In the genomic region with DNA sequence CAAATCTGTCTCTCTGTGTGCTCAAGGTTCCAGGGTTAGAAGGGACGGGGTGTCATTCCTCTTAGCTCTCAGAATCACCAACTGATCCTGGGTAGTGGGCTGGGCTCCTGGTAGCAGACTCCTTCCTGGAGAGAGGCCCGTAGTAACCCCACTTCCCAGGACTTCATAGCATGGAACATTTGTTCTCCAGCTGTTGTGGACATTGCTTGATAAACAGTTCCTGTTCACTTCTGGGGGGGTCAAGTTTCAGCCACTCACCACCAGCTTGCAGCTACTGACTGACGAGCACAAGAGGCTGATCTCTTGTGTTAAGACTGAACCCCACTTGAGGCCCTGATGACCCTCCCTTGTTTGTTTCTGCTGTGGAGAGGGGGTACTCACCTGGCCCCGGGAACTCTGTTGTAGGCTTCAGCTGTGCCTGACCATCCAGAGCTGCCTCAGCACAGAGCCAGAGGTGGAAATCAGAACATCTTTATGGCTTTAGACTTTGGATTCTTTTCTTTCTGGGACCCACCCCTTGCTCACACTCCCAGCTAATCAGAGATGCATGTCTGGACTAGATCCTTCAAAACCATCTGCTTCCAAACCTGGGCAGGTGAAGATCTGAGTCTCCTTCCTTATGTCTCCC, we compare ENCODE assay signal across 14 mouse cellular contexts. TPM values are rescaled to one million over a fixed set of nuclear protein-coding genes. Genes with fewer than 3 reads are reported as not detected.
A peak's percentile ranks its signal among the peaks of the same experiment; 100 is the strongest.
DNase-seq lines count a peak whose midpoint lies in the region; ATAC-seq lines count a peak whose summit lies in the region.
"Had no signal": no experiment of that assay in that cellular context is flagged by ENCODE, and none has a peak within 500 bp of the region (broad histone marks: within the 10 kb centered on the region; RNA-seq: fewer than 3 reads in every experiment).

TSS of gene Ms4a10 (minus strand) at position 433 of the 628 bp plus-strand sequence.

- peaks cover under 1% of the 10 kb centered on the region for H3K4me1 ChIP-seq in heart, embryonic 16.5 days (ENCODE audit: control insufficient read depth, insufficient read depth, low read length)
- peaks cover 6% of the 10 kb centered on the region for H3K4me1 ChIP-seq in lung, embryonic 16.5 days (replicated peaks; ENCODE audit: control insufficient read depth, insufficient read depth, low read length)
- H3K4me1 ChIP-seq in stomach, embryonic 16.5 days (ENCODE audit: control insufficient read depth, insufficient read depth, low read length) = peaks cover 20% of the 10 kb centered on the region
- H3K4me1 ChIP-seq: hindbrain, embryonic 12.5 days; neural tube, embryonic 12.5 days had no signal

- WGBS in heart, embryonic 16.5 days = 35% methylated on average over 4 of the region's 4 CpGs
- 7% methylated on average over 4 of the region's 4 CpGs for WGBS in lung, embryonic 16.5 days
- WGBS in large intestine, adult 2 months = 19% methylated on average over 4 of the region's 4 CpGs
- WGBS in stomach, embryonic 16.5 days = 21% methylated on average over 4 of the region's 4 CpGs

- H3K36me3 ChIP-seq in heart, embryonic 16.5 days (ENCODE audit: control insufficient read depth, insufficient read depth) = no peaks in the 10 kb centered on the region
- no peaks in the 10 kb centered on the region for H3K36me3 ChIP-seq in lung, embryonic 16.5 days (ENCODE audit: control insufficient read depth, insufficient read depth, low read length)
- no peaks in the 10 kb centered on the region for H3K36me3 ChIP-seq in stomach, embryonic 16.5 days (ENCODE audit: control insufficient read depth, insufficient read depth, low read length)
- H3K36me3 ChIP-seq: hindbrain, embryonic 12.5 days; neural tube, embryonic 12.5 days had no signal

- H3K27ac ChIP-seq in heart, embryonic 16.5 days (ENCODE audit: low read length) = no peak within 1 kb of the TSS
- H3K27ac ChIP-seq in lung, embryonic 16.5 days (ENCODE audit: low read length) = no peak within 1 kb of the TSS
- peak within 1 kb of the TSS; percentile 78 for H3K27ac ChIP-seq in stomach, embryonic 16.5 days (ENCODE audit: low read length)
- H3K27ac ChIP-seq: hindbrain, embryonic 12.5 days; neural tube, embryonic 12.5 days had no signal

- DNase-seq in heart, adult 8-10 months (ENCODE audit: low spot score) = no peak
- DNase-seq in lung, postnatal 36 days = no peak
- DNase-seq in large intestine, adult 2 months (ENCODE audit: low read depth, low spot score) = no peak
- DNase-seq: cerebellum, postnatal 36 days; gastrocnemius, postnatal 10 days had no signal

- H3K27me3 ChIP-seq in heart, embryonic 16.5 days (ENCODE audit: control insufficient read depth, insufficient read depth, low read length) = no peaks in the 10 kb centered on the region
- no peaks in the 10 kb centered on the region for H3K27me3 ChIP-seq in lung, embryonic 16.5 days (ENCODE audit: control insufficient read depth, insufficient read depth, low read depth, low read length)
- H3K27me3 ChIP-seq in stomach, embryonic 16.5 days (ENCODE audit: control insufficient read depth, insufficient read depth, low read length) = no peaks in the 10 kb centered on the region
- H3K27me3 ChIP-seq: hindbrain, embryonic 12.5 days; neural tube, embryonic 12.5 days had no signal

- H3K9me3 ChIP-seq in heart, embryonic 16.5 days (replicated peaks; ENCODE audit: control insufficient read depth, low read length) = peaks cover 4% of the 10 kb centered on the region; the same call in 1 of the 2 replicates
- no peaks in the 10 kb centered on the region for H3K9me3 ChIP-seq in lung, embryonic 16.5 days (ENCODE audit: control insufficient read depth, low read length)
- H3K9me3 ChIP-seq in stomach, embryonic 16.5 days (replicated peaks; ENCODE audit: control insufficient read depth, low read length) = no peaks in the 10 kb centered on the region

- H3K4me3 ChIP-seq in heart, embryonic 16.5 days (ENCODE audit: low read length) = no peak within 1 kb of the TSS
- H3K4me3 ChIP-seq in lung, embryonic 16.5 days (ENCODE audit: low read length) = no peak within 1 kb of the TSS
- H3K4me3 ChIP-seq in stomach, embryonic 16.5 days (replicated peaks; ENCODE audit: low read length) = no peak within 1 kb of the TSS
- H3K4me3 ChIP-seq: hindbrain, embryonic 12.5 days; neural tube, embryonic 12.5 days had no signal

- ATAC-seq in heart, embryonic 16.5 days (replicated peaks; ENCODE audit: extremely low read depth, insufficient read depth, low FRiP score) = 0 out of 2 replicates have a peak, but pooled peaks have one; percentile 57
- ATAC-seq in lung, embryonic 16.5 days (ENCODE audit: low read depth) = peak; percentile 73
- ATAC-seq in stomach, embryonic 16.5 days (ENCODE audit: insufficient read depth, low FRiP score) = peak; percentile 63; the same call in 1 of the 2 replicates
- no peak for ATAC-seq in megakaryocyte, adult 5-6 weeks (ENCODE audit: poor library complexity, severe bottlenecking)

- no peak within 1 kb of the TSS for H3K9ac ChIP-seq in heart, embryonic 16.5 days (ENCODE audit: low read length)
- no peak within 1 kb of the TSS for H3K9ac ChIP-seq in lung, embryonic 16.5 days (ENCODE audit: low read length)
- 0 out of 2 replicates have a peak within 1 kb of the TSS, but pooled peaks have one; percentile 18 for H3K9ac ChIP-seq in stomach, embryonic 16.5 days (ENCODE audit: low read length)
- H3K9ac ChIP-seq: hindbrain, embryonic 12.5 days; neural tube, embryonic 12.5 days had no signal

- H3K4me2 ChIP-seq in heart, embryonic 16.5 days (ENCODE audit: low read depth, low read length) = no peak within 1 kb of the TSS
- H3K4me2 ChIP-seq in lung, embryonic 16.5 days (ENCODE audit: low read depth, low read length) = no peak within 1 kb of the TSS
- H3K4me2 ChIP-seq in stomach, embryonic 16.5 days (ENCODE audit: low read depth, low read length) = no peak within 1 kb of the TSS
- H3K4me2 ChIP-seq: hindbrain, embryonic 12.5 days; midbrain, embryonic 11.5 days; neural tube, embryonic 12.5 days had no signal

RNA-seq across cellular contexts. Expression of gene Ms4a10, which starts in this region (rescaled TPM):
- polyA plus RNA-seq in heart, embryonic 16.5 days (2015; fragmentation: Nextera tagmentation; extraction: Ambion mirVana) = not detected in 2 replicates
- total RNA-seq in heart, adult 8-10 months (2022) = not detected
- not detected in 2 replicates for polyA plus RNA-seq in lung, embryonic 16.5 days (2015; fragmentation: Nextera tagmentation; extraction: Ambion mirVana)
- 67.1 and 273 TPM in 2 replicates for polyA plus RNA-seq in large intestine, adult 2 months (2012; rRNA removed)
- polyA plus RNA-seq in stomach, embryonic 16.5 days (2015; fragmentation: Nextera tagmentation; extraction: Ambion mirVana) = 8.0 and 11.3 TPM in 2 replicates
- total RNA-seq in megakaryocyte, adult 5-6 weeks (2015) = not detected in 2 replicates
- total RNA-seq in megakaryocyte, adult 5-6 weeks (2017) = not detected in 2 replicates
- total RNA-seq: gastrocnemius, postnatal 10 days; layer of hippocampus, postnatal 14 days; liver, adult 2 months had no signal
- polyA plus RNA-seq: hindbrain, embryonic 12.5 days; liver, adult 2 months; midbrain, embryonic 11.5 days; neural tube, embryonic 12.5 days had no signal

Comparison
In these comparisons a context has a peak if more than half of its experiments do, and no peak if none do; other contexts are left out.
1. Peak in ATAC-seq in heart, embryonic 16.5 days; RNA of the gene not detected or under 1 TPM.
2. Peak in ATAC-seq in lung, embryonic 16.5 days; RNA of the gene not detected or under 1 TPM.